Mouse (Mus musculus): ENCODE measurements around the gene Rprd2. TPM values are rescaled to one million over a fixed set of nuclear protein-coding genes. Genes with fewer than 3 reads are reported as not detected.

Rprd2 gene
- polyA plus RNA-seq, 1 experiment, result 8.5 TPM

- Histone ChIP-seq H3K36me3 (ENCODE audit: control insufficient read depth, insufficient read depth) (no peaks in the 10 kb centered on the region), H3ac (ENCODE audit: control insufficient read depth, insufficient read length) (no peak overlapping the region), H3K4me3 (no peak overlapping the region), H3K4me2 (ENCODE audit: low read depth) (peak overlapping the region; percentile 83), H3K27me3 (ENCODE audit: control insufficient read depth, insufficient read depth, insufficient read length) (no peaks in the 10 kb centered on the region), H3K79me2 (ENCODE audit: control insufficient read depth, insufficient read depth) (no peaks in the 10 kb centered on the region)
- TF ChIP-seq TCF12 (IDR thresholded peaks at IDR 0.05; ENCODE audit: insufficient read depth, poor library complexity, severe bottlenecking) (no peak), REST (IDR thresholded peaks at IDR 0.05; ENCODE audit: insufficient read depth, insufficient read length) (no peak), POLR2AphosphoS2 (IDR thresholded peaks at IDR 0.05; ENCODE audit: insufficient read length, low read depth) (no peak), E2F4 (IDR thresholded peaks at IDR 0.05; ENCODE audit: insufficient read depth) (no peak), USF1 (IDR thresholded peaks at IDR 0.05; ENCODE audit: low read depth) (no peak), POLR2A (IDR thresholded peaks at IDR 0.05; ENCODE audit: insufficient read length, low read depth) (no peak), MYOD1 (IDR thresholded peaks at IDR 0.05; ENCODE audit: control insufficient read depth in 1 of 3, insufficient read length in 2 of 3, low read depth in 2 of 3) (no peak), SRF (IDR thresholded peaks at IDR 0.05; ENCODE audit: control insufficient read depth, insufficient read length, low read depth) (no peak), TCF3 (IDR thresholded peaks at IDR 0.05; ENCODE audit: insufficient read length, low read depth) (no peak), MAX (IDR thresholded peaks at IDR 0.05; ENCODE audit: low read depth) (no peak), MYOG (IDR thresholded peaks at IDR 0.05; ENCODE audit: control insufficient read depth in 1 of 3, insufficient read depth in 1 of 3, insufficient read length in 2 of 3, low read depth in 2 of 3) (no peak), CEBPB (IDR thresholded peaks at IDR 0.05; ENCODE audit: insufficient read depth, poor library complexity, severe bottlenecking) (no peak)
Measured at GRCm38 (mm10) chr3:95726696-95727358, 91.8 kb downstream of the Rprd2 start.

- Histone ChIP-seq H3K4me3 (no peak overlapping the region), H3K27me3 (ENCODE audit: control insufficient read depth, insufficient read depth, insufficient read length) (no peaks in the 10 kb centered on the region), H3ac (ENCODE audit: control insufficient read depth, insufficient read length) (no peak overlapping the region), H3K36me3 (ENCODE audit: control insufficient read depth, insufficient read depth) (no peaks in the 10 kb centered on the region), H3K79me2 (ENCODE audit: control insufficient read depth, insufficient read depth) (no peaks in the 10 kb centered on the region), H3K4me2 (ENCODE audit: low read depth) (peak overlapping the region; percentile 83)
- TF ChIP-seq MYOG (IDR thresholded peaks at IDR 0.05; ENCODE audit: control insufficient read depth in 1 of 3, insufficient read depth in 1 of 3, insufficient read length in 2 of 3, low read depth in 2 of 3) (no peak), MAX (IDR thresholded peaks at IDR 0.05; ENCODE audit: low read depth) (no peak), CEBPB (IDR thresholded peaks at IDR 0.05; ENCODE audit: insufficient read depth, poor library complexity, severe bottlenecking) (peak; percentile 72), TCF3 (IDR thresholded peaks at IDR 0.05; ENCODE audit: insufficient read length, low read depth) (no peak), POLR2AphosphoS2 (IDR thresholded peaks at IDR 0.05; ENCODE audit: insufficient read length, low read depth) (no peak)
Measured at GRCm38 (mm10) chr3:95725863-95726262, 92.8 kb downstream of the Rprd2 start.

GRCm38 (mm10) chr3:95722386-95722785 is 96.3 kb downstream of the Rprd2 start:
- Histone ChIP-seq H3ac (ENCODE audit: control insufficient read depth, insufficient read length) (no peak overlapping the region), H3K36me3 (ENCODE audit: control insufficient read depth, insufficient read depth) (no peaks in the 10 kb centered on the region), H3K79me2 (ENCODE audit: control insufficient read depth, insufficient read depth) (no peaks in the 10 kb centered on the region), H3K4me3 (no peak overlapping the region), H3K4me2 (ENCODE audit: low read depth) (no peak overlapping the region), H3K27me3 (ENCODE audit: control insufficient read depth, insufficient read depth, insufficient read length) (no peaks in the 10 kb centered on the region)
- TF ChIP-seq SRF (IDR thresholded peaks at IDR 0.05; ENCODE audit: control insufficient read depth, insufficient read length, low read depth), result no peak
- TF ChIP-seq POLR2AphosphoS2 (IDR thresholded peaks at IDR 0.05; ENCODE audit: insufficient read length, low read depth), result no peak
- no peak for TF ChIP-seq CEBPB (IDR thresholded peaks at IDR 0.05; ENCODE audit: insufficient read depth, poor library complexity, severe bottlenecking)
- TF ChIP-seq MAX (IDR thresholded peaks at IDR 0.05; ENCODE audit: low read depth), result no peak
- no peak for TF ChIP-seq POLR2A (IDR thresholded peaks at IDR 0.05; ENCODE audit: insufficient read length, low read depth)
- no peak for TF ChIP-seq MYOG (IDR thresholded peaks at IDR 0.05; ENCODE audit: control insufficient read depth in 1 of 3, insufficient read depth in 1 of 3, insufficient read length in 2 of 3, low read depth in 2 of 3)
- no peak for TF ChIP-seq MYOD1 (IDR thresholded peaks at IDR 0.05; ENCODE audit: control insufficient read depth in 1 of 3, insufficient read length in 2 of 3, low read depth in 2 of 3)
- no peak for TF ChIP-seq REST (IDR thresholded peaks at IDR 0.05; ENCODE audit: insufficient read depth, insufficient read length)
- no peak for TF ChIP-seq TCF12 (IDR thresholded peaks at IDR 0.05; ENCODE audit: insufficient read depth, poor library complexity, severe bottlenecking)
- TF ChIP-seq TCF3 (IDR thresholded peaks at IDR 0.05; ENCODE audit: insufficient read length, low read depth), result no peak
- no peak for TF ChIP-seq USF1 (IDR thresholded peaks at IDR 0.05; ENCODE audit: low read depth)
- TF ChIP-seq E2F4 (IDR thresholded peaks at IDR 0.05; ENCODE audit: insufficient read depth), result no peak

GRCm38 (mm10) chr3:95718153-95718552 is 100.5 kb downstream of the Rprd2 start:
- Histone ChIP-seq H3K27me3 (ENCODE audit: control insufficient read depth, insufficient read depth, insufficient read length) (no peaks in the 10 kb centered on the region), H3K79me2 (ENCODE audit: control insufficient read depth, insufficient read depth) (no peaks in the 10 kb centered on the region), H3ac (ENCODE audit: control insufficient read depth, insufficient read length) (no peak overlapping the region), H3K4me3 (no peak overlapping the region), H3K36me3 (ENCODE audit: control insufficient read depth, insufficient read depth) (no peaks in the 10 kb centered on the region), H3K4me2 (ENCODE audit: low read depth) (no peak overlapping the region)
- no peak for TF ChIP-seq MYOD1 (IDR thresholded peaks at IDR 0.05; ENCODE audit: control insufficient read depth in 1 of 3, insufficient read length in 2 of 3, low read depth in 2 of 3)
- no peak for TF ChIP-seq MYOG (IDR thresholded peaks at IDR 0.05; ENCODE audit: control insufficient read depth in 1 of 3, insufficient read depth in 1 of 3, insufficient read length in 2 of 3, low read depth in 2 of 3)
- TF ChIP-seq SRF (IDR thresholded peaks at IDR 0.05; ENCODE audit: control insufficient read depth, insufficient read length, low read depth), result no peak
- TF ChIP-seq E2F4 (IDR thresholded peaks at IDR 0.05; ENCODE audit: insufficient read depth), result no peak
- no peak for TF ChIP-seq POLR2AphosphoS2 (IDR thresholded peaks at IDR 0.05; ENCODE audit: insufficient read length, low read depth)
- no peak for TF ChIP-seq USF1 (IDR thresholded peaks at IDR 0.05; ENCODE audit: low read depth)
- TF ChIP-seq CEBPB (IDR thresholded peaks at IDR 0.05; ENCODE audit: insufficient read depth, poor library complexity, severe bottlenecking), result no peak
- TF ChIP-seq MAX (IDR thresholded peaks at IDR 0.05; ENCODE audit: low read depth), result no peak
- no peak for TF ChIP-seq TCF12 (IDR thresholded peaks at IDR 0.05; ENCODE audit: insufficient read depth, poor library complexity, severe bottlenecking)
